Mouse (Mus musculus) left cerebral cortex, postnatal 10 days (tissue): ENCODE measurements around the gene Olfr10. TPM values are rescaled to one million over a fixed set of nuclear protein-coding genes. Genes with fewer than 3 reads are reported as not detected.
"Not testable (repeated sequence)": the region's sequence is repeated elsewhere in the genome, so short reads cannot be mapped to it uniquely, and the experiment has no call there.

Source experiments
- DNase-seq, 2 experiments: peaks; one replicate each; pipeline ENCODE4 v3.0.0; 2021 to 2022; ENCODE audit warnings: low spot score in 2 of 2, mixed read lengths in 1 of 2; ENCODE audit errors: extremely low spot score in 1 of 2
- intact Hi-C: fragments of 180-260 bp; cut with DNase I; formaldehyde crosslinking; loops from one replicate; pipeline ENCODE4 v1.15.1; 2025
- total RNA-seq, 2 experiments: library from RNA; stranded (reverse); gene quantifications; 2 replicates each; pipeline ENCODE4 v1.2.3; 2021

The Olfr10 gene
- total RNA-seq, 2 experiments from 2014 or later: not detected

GRCm38 (mm10) chr11:49284982-49285381 is 19.6 kb upstream of the Olfr10 start, which contains the start of gene Olfr1392:
TSS of gene Olfr1392 (plus strand) at chr11:49285282.
- intact Hi-C loops, DNase-seq: not testable (repeated sequence)

GRCm38 (mm10) chr11:49287251-49287650 is 17.3 kb upstream of the Olfr10 start:
- intact Hi-C loops: no loop called here
- DNase-seq: peak in 1 of 2 experiments; percentile 19

GRCm38 (mm10) chr11:49292777-49293176 is 11.8 kb upstream of the Olfr10 start:
- DNase-seq: peak in 1 of 2 experiments; percentile 4
- intact Hi-C loops: no loop called here

- intact Hi-C loops, DNase-seq: not testable (repeated sequence)
Observed at GRCm38 (mm10) chr11:49308547-49308946, 4.0 kb downstream of the Olfr10 start.

- intact Hi-C loops: no loop called here
- no peak for DNase-seq
Observed at GRCm38 (mm10) chr11:49322442-49322841, 17.9 kb downstream of the Olfr10 start, which contains the start of gene Olfr1391. TSS of gene Olfr1391 (plus strand) at chr11:49322742.

- intact Hi-C loops: no loop called here
- no peak for DNase-seq
Observed at GRCm38 (mm10) chr11:49326726-49327125, 22.2 kb downstream of the Olfr10 start.

GRCm38 (mm10) chr11:49329686-49330085 is 25.1 kb downstream of the Olfr10 start:
- DNase-seq: peak in 1 of 2 experiments; percentile 8
- intact Hi-C loops: no loop called here

- intact Hi-C loops: no loop called here
- no peak for DNase-seq
Observed at GRCm38 (mm10) chr11:49334888-49335287, 30.3 kb downstream of the Olfr10 start, which contains the start of gene Olfr1390. TSS of gene Olfr1390 (plus strand) at chr11:49335188.

GRCm38 (mm10) chr11:49337150-49337832 is 32.8 kb downstream of the Olfr10 start:
- DNase-seq: no peak
- intact Hi-C loops: no loop called here

Other genes starting within 250 kb of the Olfr10 start
- gene Tgtp2, start 240.5 kb upstream of the Olfr10 start, total RNA-seq: not detected
- gene Ifi47, start 228.2 kb upstream of the Olfr10 start, total RNA-seq: under 1 TPM; 0.45 to 0.61 TPM
- not detected for gene Olfr1396, start 189.9 kb upstream of the Olfr10 start, total RNA-seq
- not detected for gene Olfr1395, start 162.5 kb upstream of the Olfr10 start, total RNA-seq
- not detected for gene Olfr1394, start 150.4 kb upstream of the Olfr10 start, total RNA-seq
- gene Btnl9, start 117.6 kb upstream of the Olfr10 start, total RNA-seq: under 1 TPM; 0.11 to 0.59 TPM
- 10 to 100 TPM; 37.4 to 40.4 TPM for gene Zfp62, start 101.4 kb upstream of the Olfr10 start, total RNA-seq
- 10 to 100 TPM; 60.5 to 67.2 TPM for gene Mgat1, start 60.5 kb upstream of the Olfr10 start, total RNA-seq
- gene Olfr1393, start 26.4 kb upstream of the Olfr10 start, total RNA-seq: under 1 TPM in 1 of 2 experiments, not detected in 1; 0.26 TPM
- under 1 TPM in 1 of 2 experiments, not detected in 1; 0.47 TPM for gene Olfr1392, start 19.5 kb upstream of the Olfr10 start, total RNA-seq
- not detected for gene Olfr1391, start 18.0 kb downstream of the Olfr10 start, total RNA-seq
- not detected for gene Olfr1390, start 30.4 kb downstream of the Olfr10 start, total RNA-seq
- not detected for gene Olfr1389, start 118.3 kb downstream of the Olfr10 start, total RNA-seq
- under 1 TPM; 0.30 to 0.54 TPM for gene Olfr1388, start 131.9 kb downstream of the Olfr10 start, total RNA-seq
- gene Olfr1387, start 150.6 kb downstream of the Olfr10 start, total RNA-seq: not detected
- not detected for gene Olfr1386, start 160.3 kb downstream of the Olfr10 start, total RNA-seq
- under 1 TPM in 1 of 2 experiments, not detected in 1; 0.11 TPM for gene Olfr1385, start 184.3 kb downstream of the Olfr10 start, total RNA-seq
- not detected for gene Olfr1384, start 202.0 kb downstream of the Olfr10 start, total RNA-seq
- gene Olfr1383, start 214.9 kb downstream of the Olfr10 start, total RNA-seq: under 1 TPM in 1 of 2 experiments, not detected in 1; 0.34 TPM
- not detected for gene Olfr1382, start 223.5 kb downstream of the Olfr10 start, total RNA-seq
- gene Olfr1381, start 238.7 kb downstream of the Olfr10 start, total RNA-seq: not detected